Mouse (Mus musculus): ENCODE measurements around the gene Atp2a1. TPM values are rescaled to one million over a fixed set of nuclear protein-coding genes. Genes with fewer than 3 reads are reported as not detected.

The Atp2a1 gene
- polyA plus RNA-seq, 1 experiment from 2014 or later: 5.1 TPM

DNA sequence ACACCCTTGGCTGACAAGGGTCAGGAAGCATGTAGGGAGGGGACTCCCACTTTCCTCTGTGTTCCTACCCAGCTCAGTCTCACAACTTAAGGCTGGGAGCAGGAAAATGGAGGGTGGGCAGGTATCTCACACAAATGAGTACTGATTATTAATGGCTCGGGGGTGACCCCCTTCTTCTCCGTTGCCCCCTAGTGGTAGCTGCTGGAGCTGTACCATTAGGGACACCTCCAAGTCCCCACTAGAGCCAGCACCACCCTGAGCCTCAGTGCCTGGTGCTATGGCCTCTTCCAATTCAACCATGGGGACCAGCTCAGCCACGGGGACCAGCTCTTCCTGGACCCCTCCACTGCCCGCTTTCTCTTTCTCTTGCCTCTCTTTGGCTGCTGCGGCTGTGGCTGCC lies 4.4 kb upstream of the Atp2a1 start:
- Histone ChIP-seq H3K36me3 (ENCODE audit: control insufficient read depth, insufficient read depth, low read length) (peaks cover 38% of the 10 kb centered on the region), H3K4me3 (ENCODE audit: low read length) (no peak overlapping the region), H3K4me2 (ENCODE audit: low read depth, low read length) (no peak overlapping the region), H3K27ac (ENCODE audit: low read length) (no peak overlapping the region), H3K9me3 (ENCODE audit: control insufficient read depth, low read length) (no peaks in the 10 kb centered on the region), H3K9ac (ENCODE audit: low read length) (no peak overlapping the region), H3K27me3 (ENCODE audit: control insufficient read depth, insufficient read depth, low read depth, low read length) (no peaks in the 10 kb centered on the region), H3K4me1 (replicated peaks; ENCODE audit: control insufficient read depth, insufficient read depth, low read length) (no peaks in the 10 kb centered on the region; the same call in 1 of the 2 replicates)
- no peak for ATAC-seq (ENCODE audit: low read depth)
- WGBS: 60% methylated on average over 5 of the region's 5 CpGs

- Histone ChIP-seq H3K4me1 (replicated peaks; ENCODE audit: control insufficient read depth, insufficient read depth, low read length) (no peaks in the 10 kb centered on the region; the same call in 1 of the 2 replicates), H3K27me3 (ENCODE audit: control insufficient read depth, insufficient read depth, low read depth, low read length) (no peaks in the 10 kb centered on the region), H3K4me2 (ENCODE audit: low read depth, low read length) (no peak overlapping the region), H3K36me3 (ENCODE audit: control insufficient read depth, insufficient read depth, low read length) (peaks cover 33% of the 10 kb centered on the region), H3K9ac (ENCODE audit: low read length) (no peak overlapping the region), H3K27ac (ENCODE audit: low read length) (no peak overlapping the region), H3K4me3 (ENCODE audit: low read length) (no peak overlapping the region), H3K9me3 (ENCODE audit: control insufficient read depth, low read length) (no peaks in the 10 kb centered on the region)
- 72% methylated on average over 5 of the region's 5 CpGs for WGBS
- ATAC-seq (ENCODE audit: low read depth): no peak
Observed at GRCm38 (mm10) chr7:126466707-126467106, 3.8 kb upstream of the Atp2a1 start.

DNA sequence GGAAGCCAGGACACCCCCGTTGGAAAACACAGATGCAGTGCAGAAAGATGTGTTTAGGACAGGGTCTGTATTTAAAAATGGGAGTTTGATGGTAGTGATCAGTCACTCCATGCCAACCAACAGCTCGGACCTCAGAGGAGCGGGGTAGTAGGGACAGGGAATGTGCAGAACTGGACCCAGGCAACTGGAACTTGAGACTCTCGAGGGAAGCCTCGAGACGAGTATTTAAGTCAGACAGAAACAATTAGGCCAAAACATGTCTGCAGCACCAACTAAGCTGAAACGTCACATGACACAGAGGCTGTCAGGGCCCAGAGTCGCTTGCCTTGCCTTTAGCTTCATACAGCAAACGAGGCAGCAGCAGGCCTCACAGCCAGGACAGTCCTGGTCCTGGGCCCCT lies 3.2 kb upstream of the Atp2a1 start:
- Histone ChIP-seq H3K9ac (ENCODE audit: low read length) (no peak overlapping the region), H3K27ac (ENCODE audit: low read length) (no peak overlapping the region; the same call in 1 of the 2 replicates)

GRCm38 (mm10) chr7:126465246-126466030 lies 2.5 kb upstream of the Atp2a1 start:
- Histone ChIP-seq H3K4me2 (ENCODE audit: low read depth, low read length) (no peak overlapping the region), H3K36me3 (ENCODE audit: control insufficient read depth, insufficient read depth, low read length) (peaks cover 27% of the 10 kb centered on the region), H3K27me3 (ENCODE audit: control insufficient read depth, insufficient read depth, low read depth, low read length) (no peaks in the 10 kb centered on the region), H3K9me3 (ENCODE audit: control insufficient read depth, low read length) (no peaks in the 10 kb centered on the region), H3K9ac (ENCODE audit: low read length) (no peak overlapping the region), H3K27ac (ENCODE audit: low read length) (no peak overlapping the region), H3K4me3 (ENCODE audit: low read length) (no peak overlapping the region), H3K4me1 (replicated peaks; ENCODE audit: control insufficient read depth, insufficient read depth, low read length) (no peaks in the 10 kb centered on the region; the same call in 1 of the 2 replicates)
- 23% methylated on average over 7 of the region's 7 CpGs for WGBS
- ATAC-seq (ENCODE audit: low read depth): no peak

More for the DNA sequence above, 3.2 kb upstream of the Atp2a1 start:
- Histone ChIP-seq H3K4me1 (replicated peaks; ENCODE audit: control insufficient read depth, insufficient read depth, low read length) (no peaks in the 10 kb centered on the region; the same call in 1 of the 2 replicates), H3K4me2 (ENCODE audit: low read depth, low read length) (no peak overlapping the region), H3K36me3 (ENCODE audit: control insufficient read depth, insufficient read depth, low read length) (peaks cover 31% of the 10 kb centered on the region), H3K27me3 (ENCODE audit: control insufficient read depth, insufficient read depth, low read depth, low read length) (no peaks in the 10 kb centered on the region), H3K4me3 (ENCODE audit: low read length) (no peak overlapping the region), H3K9me3 (ENCODE audit: control insufficient read depth, low read length) (no peaks in the 10 kb centered on the region)
- 42% methylated on average over 9 of the region's 9 CpGs for WGBS
- no peak for ATAC-seq (ENCODE audit: low read depth)

DNA sequence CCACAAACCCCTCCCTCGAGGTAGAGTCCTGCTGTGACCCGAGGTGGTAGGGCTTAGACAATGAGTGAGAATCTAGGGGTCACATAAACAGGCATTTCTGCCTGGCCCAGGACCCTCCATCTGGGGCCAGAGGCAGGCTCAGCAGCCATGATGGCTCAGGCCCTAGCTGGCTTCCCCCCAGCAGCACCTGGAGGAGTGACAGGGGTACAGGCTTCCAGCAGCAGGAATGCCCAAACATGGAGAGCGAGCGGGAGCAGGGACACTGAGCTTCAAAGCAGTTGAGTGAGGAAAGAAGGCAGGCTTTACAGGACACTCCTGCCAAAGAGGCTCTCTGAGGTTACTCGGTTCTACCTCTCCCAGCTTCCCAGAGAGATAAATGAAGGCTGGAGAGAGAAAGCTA lies 1.9 kb upstream of the Atp2a1 start:
- Histone ChIP-seq H3K27ac (ENCODE audit: low read length) (no peak overlapping the region), H3K4me2 (ENCODE audit: low read depth, low read length) (no peak overlapping the region), H3K9me3 (ENCODE audit: control insufficient read depth, low read length) (no peaks in the 10 kb centered on the region), H3K27me3 (ENCODE audit: control insufficient read depth, insufficient read depth, low read depth, low read length) (no peaks in the 10 kb centered on the region), H3K36me3 (ENCODE audit: control insufficient read depth, insufficient read depth, low read length) (peaks cover 22% of the 10 kb centered on the region), H3K4me1 (replicated peaks; ENCODE audit: control insufficient read depth, insufficient read depth, low read length) (no peaks in the 10 kb centered on the region; the same call in 1 of the 2 replicates), H3K4me3 (ENCODE audit: low read length) (no peak overlapping the region), H3K9ac (ENCODE audit: low read length) (no peak overlapping the region)
- 30% methylated on average over 5 of the region's 5 CpGs for WGBS
- no peak for ATAC-seq (ENCODE audit: low read depth)

DNA sequence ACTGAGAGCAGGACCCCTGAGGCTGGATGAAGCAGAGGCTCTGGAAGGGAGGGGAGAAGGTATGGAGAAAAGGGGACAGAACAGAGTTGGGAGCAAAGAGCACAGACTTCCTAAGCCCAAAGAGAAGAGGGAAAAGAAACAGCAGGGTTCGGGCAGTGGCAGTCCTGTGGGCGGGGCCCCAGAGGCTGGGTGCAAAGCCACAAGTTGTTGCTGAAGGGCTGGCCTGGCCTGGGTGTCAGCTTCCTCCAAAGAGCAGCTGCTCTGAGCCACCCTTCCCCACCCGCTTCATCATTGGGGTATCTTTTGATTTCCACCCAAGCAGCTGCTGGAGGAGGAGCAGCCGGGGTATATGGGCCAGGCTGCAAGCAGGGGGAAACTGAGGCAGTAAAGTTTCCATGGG lies 1.2 kb upstream of the Atp2a1 start:
- H3K4me1 ChIP-seq (replicated peaks; ENCODE audit: control insufficient read depth, insufficient read depth, low read length): no peaks in the 10 kb centered on the region; the same call in 1 of the 2 replicates
- no peak for ATAC-seq (ENCODE audit: low read depth)
- H3K4me2 ChIP-seq (ENCODE audit: low read depth, low read length): no peak overlapping the region
- no peaks in the 10 kb centered on the region for H3K9me3 ChIP-seq (ENCODE audit: control insufficient read depth, low read length)
- no peaks in the 10 kb centered on the region for H3K27me3 ChIP-seq (ENCODE audit: control insufficient read depth, insufficient read depth, low read depth, low read length)
- no peak overlapping the region for H3K27ac ChIP-seq (ENCODE audit: low read length)
- 45% methylated on average over 4 of the region's 4 CpGs for WGBS
- no peak overlapping the region for H3K4me3 ChIP-seq (ENCODE audit: low read length)
- no peak overlapping the region for H3K9ac ChIP-seq (ENCODE audit: low read length)
- H3K36me3 ChIP-seq (ENCODE audit: control insufficient read depth, insufficient read depth, low read length): peaks cover 16% of the 10 kb centered on the region

DNA sequence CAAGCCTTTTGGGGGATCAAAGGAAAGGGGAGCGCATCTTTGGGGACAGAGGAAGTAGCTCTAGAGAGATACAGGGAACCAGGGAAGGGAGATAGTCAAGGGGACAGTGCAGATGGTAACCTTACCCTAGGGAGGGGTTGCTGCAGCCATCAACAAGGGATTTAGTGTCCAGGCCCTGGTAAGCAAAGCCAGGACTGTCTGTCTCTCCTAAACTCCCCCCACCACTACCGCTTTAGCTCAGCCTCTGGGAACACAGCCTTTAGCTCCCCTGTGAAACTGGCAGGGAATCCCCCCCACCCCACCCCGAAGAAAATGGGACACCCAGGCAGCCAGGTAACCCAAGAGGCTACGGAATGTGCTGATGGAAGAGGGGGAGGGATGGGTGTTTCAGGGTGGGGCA lies 639 bp upstream of the Atp2a1 start:
- Histone ChIP-seq H3K27ac (ENCODE audit: low read length) (no peak overlapping the region), H3K27me3 (ENCODE audit: control insufficient read depth, insufficient read depth, low read depth, low read length) (no peaks in the 10 kb centered on the region), H3K9me3 (ENCODE audit: control insufficient read depth, low read length) (no peaks in the 10 kb centered on the region), H3K36me3 (ENCODE audit: control insufficient read depth, insufficient read depth, low read length) (peaks cover 13% of the 10 kb centered on the region), H3K4me1 (replicated peaks; ENCODE audit: control insufficient read depth, insufficient read depth, low read length) (no peaks in the 10 kb centered on the region; the same call in 1 of the 2 replicates), H3K4me3 (ENCODE audit: low read length) (no peak overlapping the region), H3K9ac (ENCODE audit: low read length) (no peak overlapping the region), H3K4me2 (ENCODE audit: low read depth, low read length) (no peak overlapping the region)
- ATAC-seq (ENCODE audit: low read depth): no peak
- WGBS: 41% methylated on average over 4 of the region's 4 CpGs

- no peak for ATAC-seq (ENCODE audit: low read depth)
- Histone ChIP-seq H3K4me2 (ENCODE audit: low read depth, low read length) (no peak overlapping the region), H3K4me3 (ENCODE audit: low read length) (no peak overlapping the region), H3K4me1 (replicated peaks; ENCODE audit: control insufficient read depth, insufficient read depth, low read length) (no peaks in the 10 kb centered on the region; the same call in 1 of the 2 replicates), H3K9me3 (ENCODE audit: control insufficient read depth, low read length) (no peaks in the 10 kb centered on the region), H3K27me3 (ENCODE audit: control insufficient read depth, insufficient read depth, low read depth, low read length) (no peaks in the 10 kb centered on the region), H3K27ac (ENCODE audit: low read length) (no peak overlapping the region), H3K9ac (ENCODE audit: low read length) (no peak overlapping the region), H3K36me3 (ENCODE audit: control insufficient read depth, insufficient read depth, low read length) (0 out of 2 replicates have a peak, but pooled peaks cover 3% of the 10 kb centered on the region)
- 53% methylated on average over 3 of the region's 3 CpGs for WGBS
Observed at GRCm38 (mm10) chr7:126461626-126462025, 1.3 kb downstream of the Atp2a1 start.

- Histone ChIP-seq H3K9ac (ENCODE audit: low read length) (no peak overlapping the region), H3K36me3 (ENCODE audit: control insufficient read depth, insufficient read depth, low read length) (no peaks in the 10 kb centered on the region), H3K4me3 (ENCODE audit: low read length) (no peak overlapping the region), H3K4me1 (replicated peaks; ENCODE audit: control insufficient read depth, insufficient read depth, low read length) (no peaks in the 10 kb centered on the region; the same call in 1 of the 2 replicates), H3K27me3 (ENCODE audit: control insufficient read depth, insufficient read depth, low read depth, low read length) (no peaks in the 10 kb centered on the region), H3K9me3 (ENCODE audit: control insufficient read depth, low read length) (no peaks in the 10 kb centered on the region), H3K4me2 (ENCODE audit: low read depth, low read length) (no peak overlapping the region), H3K27ac (ENCODE audit: low read length) (no peak overlapping the region)
- ATAC-seq (ENCODE audit: low read depth): no peak
- WGBS: 41% methylated on average over 10 of the region's 10 CpGs
Observed at GRCm38 (mm10) chr7:126460623-126461399, 2.1 kb downstream of the Atp2a1 start.
